Mouse (Mus musculus): ENCODE results near the gene Ppp2r5c.
A peak's percentile ranks its signal among the peaks of the same experiment; 100 is the strongest.

Gene Ppp2r5c

GRCm38 (mm10) chr12:110446290-110447170, at the start of gene Ppp2r5c:
TSS of gene Ppp2r5c (plus strand) at chr12:110447120.
- peak; percentile 96 for DNase-seq

- DNase-seq, result peak; percentile 71
Observed at GRCm38 (mm10) chr12:110398351-110398750, 48.6 kb upstream of the Ppp2r5c start.

GRCm38 (mm10) chr12:110399161-110399560, 47.8 kb upstream of the Ppp2r5c start:
- DNase-seq, result no peak

GRCm38 (mm10) chr12:110400936-110401335, 46.0 kb upstream of the Ppp2r5c start:
- no peak for DNase-seq

- no peak for DNase-seq
Observed at GRCm38 (mm10) chr12:110401871-110402270, 45.0 kb upstream of the Ppp2r5c start.

GRCm38 (mm10) chr12:110416244-110416643, 30.7 kb upstream of the Ppp2r5c start:
- peak; percentile 34 for DNase-seq

GRCm38 (mm10) chr12:110417023-110417986, 29.6 kb upstream of the Ppp2r5c start:
- peak; percentile 8 for DNase-seq

- peak; percentile 16 for DNase-seq
Observed at GRCm38 (mm10) chr12:110417987-110418734, 28.8 kb upstream of the Ppp2r5c start.

- peak; percentile 44 for DNase-seq
Observed at GRCm38 (mm10) chr12:110418735-110419350, 28.1 kb upstream of the Ppp2r5c start.

GRCm38 (mm10) chr12:110419879-110420278, 27.0 kb upstream of the Ppp2r5c start:
- no peak for DNase-seq

- DNase-seq, result no peak
Observed at GRCm38 (mm10) chr12:110421361-110421760, 25.6 kb upstream of the Ppp2r5c start.

GRCm38 (mm10) chr12:110424008-110424704, 22.8 kb upstream of the Ppp2r5c start:
- no peak for DNase-seq

- DNase-seq, result no peak
Observed at GRCm38 (mm10) chr12:110426417-110427010, 20.4 kb upstream of the Ppp2r5c start.

- DNase-seq, result no peak
Observed at GRCm38 (mm10) chr12:110429340-110429973, 17.5 kb upstream of the Ppp2r5c start.

GRCm38 (mm10) chr12:110429990-110430389, 16.9 kb upstream of the Ppp2r5c start:
- DNase-seq, result no peak

- DNase-seq, result no peak
Observed at GRCm38 (mm10) chr12:110431805-110432204, 15.1 kb upstream of the Ppp2r5c start.

- no peak for DNase-seq
Observed at GRCm38 (mm10) chr12:110436638-110437366, 10.1 kb upstream of the Ppp2r5c start.

GRCm38 (mm10) chr12:110437367-110437703, 9.6 kb upstream of the Ppp2r5c start:
- no peak for DNase-seq

- peak; percentile 30 for DNase-seq
Observed at GRCm38 (mm10) chr12:110438367-110438973, 8.4 kb upstream of the Ppp2r5c start.

GRCm38 (mm10) chr12:110442238-110442637, 4.7 kb upstream of the Ppp2r5c start:
- no peak for DNase-seq
